In the genomic region with DNA sequence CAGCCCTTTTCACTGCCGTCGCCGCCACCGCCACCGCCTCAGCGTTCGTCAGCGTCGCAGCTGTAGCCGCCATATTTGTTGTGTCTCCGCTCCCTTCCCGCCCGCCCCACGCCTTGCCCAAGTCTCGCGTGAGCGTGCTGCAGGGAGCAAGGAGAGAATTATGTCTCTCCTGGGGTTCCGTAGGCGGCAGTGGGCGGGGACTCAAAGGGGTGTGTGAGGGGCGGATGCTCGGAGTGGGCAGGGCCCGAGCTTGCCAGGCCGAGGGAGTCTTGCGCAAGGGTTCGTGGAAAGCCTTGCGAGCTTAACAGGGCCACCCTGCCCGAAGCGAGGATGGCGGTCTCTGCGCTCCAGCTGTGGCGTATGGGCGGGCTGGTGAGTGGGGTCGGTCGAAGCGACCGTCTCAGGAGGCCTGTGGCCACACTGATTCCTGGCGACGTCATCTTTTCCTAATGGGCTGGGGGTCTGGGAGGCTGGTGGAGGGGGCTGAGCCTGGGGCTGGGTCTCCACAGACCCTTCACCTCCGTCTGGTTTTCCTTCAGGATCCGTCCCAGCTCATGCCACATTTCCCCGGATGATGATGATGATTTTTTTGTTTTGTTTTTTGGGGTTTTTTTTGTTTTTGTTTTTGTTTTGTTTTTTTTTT, we compare ENCODE assay signal across 8 mouse cellular contexts. TPM values are rescaled to one million over a fixed set of nuclear protein-coding genes. Genes with fewer than 3 reads are reported as not detected.
DNase-seq lines count a peak whose midpoint lies in the region; ATAC-seq and TF ChIP-seq lines count a peak whose summit lies in the region.

A gene (minus strand): TSS at position 106 of the 643 bp plus-strand sequence.
A gene (plus strand): TSS at position 186 of the 643 bp plus-strand sequence.

- peak within 1 kb of the TSS; percentile 85 for H3K27ac ChIP-seq in embryonic facial prominence, embryonic 13.5 days
- peak within 1 kb of the TSS; percentile 76 for H3K27ac ChIP-seq in kidney, adult 2 months (ENCODE audit: insufficient read depth, low read depth, low read length)
- H3K27ac ChIP-seq in limb, embryonic 12.5 days: peak within 1 kb of the TSS; percentile 78
- H3K27ac ChIP-seq in midbrain, embryonic 15.5 days: peak within 1 kb of the TSS; percentile 89
- H3K27ac ChIP-seq in spleen, adult 2 months (ENCODE audit: insufficient read depth, low read length): peak within 1 kb of the TSS; percentile 49; the same call in 1 of the 2 replicates

- TF ChIP-seq POLR2A in kidney, adult 2 months (IDR thresholded peaks at IDR 0.05; ENCODE audit: low read depth, low read length): peak; percentile 83
- TF ChIP-seq POLR2A in spleen, adult 2 months (IDR thresholded peaks at IDR 0.05; ENCODE audit: low read depth, low read length): peak; percentile 8

- no peaks in the 10 kb centered on the region for H3K27me3 ChIP-seq in embryonic facial prominence, embryonic 13.5 days
- no peaks in the 10 kb centered on the region for H3K27me3 ChIP-seq in kidney, adult 2 months (replicated peaks; ENCODE audit: control insufficient read depth, insufficient read depth, low read length)
- no peaks in the 10 kb centered on the region for H3K27me3 ChIP-seq in limb, embryonic 12.5 days
- no peaks in the 10 kb centered on the region for H3K27me3 ChIP-seq in midbrain, embryonic 15.5 days (replicated peaks)
- H3K27me3 ChIP-seq in spleen, adult 2 months (ENCODE audit: control insufficient read depth, insufficient read depth, low read length): no peaks in the 10 kb centered on the region

- no peaks in the 10 kb centered on the region for H3K36me3 ChIP-seq in embryonic facial prominence, embryonic 13.5 days
- H3K36me3 ChIP-seq in kidney, adult 2 months (ENCODE audit: control insufficient read depth, insufficient read depth, low read length): no peaks in the 10 kb centered on the region
- no peaks in the 10 kb centered on the region for H3K36me3 ChIP-seq in limb, embryonic 12.5 days
- H3K36me3 ChIP-seq in midbrain, embryonic 15.5 days (replicated peaks): no peaks in the 10 kb centered on the region
- no peaks in the 10 kb centered on the region for H3K36me3 ChIP-seq in spleen, adult 2 months (ENCODE audit: control insufficient read depth, insufficient read depth, low read length)

- WGBS in embryonic facial prominence, embryonic 13.5 days: under 1% methylated on average over 42 of the region's 42 CpGs
- under 1% methylated on average over 42 of the region's 42 CpGs for WGBS in kidney, adult 2 months
- WGBS in limb, embryonic 12.5 days: under 1% methylated on average over 42 of the region's 42 CpGs
- WGBS in midbrain, embryonic 15.5 days: under 1% methylated on average over 42 of the region's 42 CpGs
- WGBS in spleen, adult 2 months: under 1% methylated on average over 42 of the region's 42 CpGs

- H3K9ac ChIP-seq in embryonic facial prominence, embryonic 13.5 days: peak within 1 kb of the TSS; percentile 95
- peak within 1 kb of the TSS; percentile 94 for H3K9ac ChIP-seq in limb, embryonic 12.5 days (replicated peaks)
- peak within 1 kb of the TSS; percentile 95 for H3K9ac ChIP-seq in midbrain, embryonic 15.5 days

- ATAC-seq in embryonic facial prominence, embryonic 13.5 days (ENCODE audit: insufficient number of reproducible peaks, insufficient read depth, low FRiP score, low TSS enrichment, low read depth): peak; percentile 98
- peak; percentile 96 for ATAC-seq in limb, embryonic 12.5 days (ENCODE audit: insufficient number of reproducible peaks, insufficient read depth, low FRiP score, low TSS enrichment, low read depth)
- ATAC-seq in midbrain, embryonic 15.5 days (replicated peaks): peak; percentile 99

- peak within 1 kb of the TSS; percentile 98 for H3K4me3 ChIP-seq in embryonic facial prominence, embryonic 13.5 days
- peak within 1 kb of the TSS; percentile 85 for H3K4me3 ChIP-seq in kidney, adult 2 months (ENCODE audit: insufficient read depth, low read depth, low read length)
- peak within 1 kb of the TSS; percentile 92 for H3K4me3 ChIP-seq in limb, embryonic 12.5 days (replicated peaks)
- peak within 1 kb of the TSS; percentile 97 for H3K4me3 ChIP-seq in midbrain, embryonic 15.5 days
- peak within 1 kb of the TSS; percentile 86 for H3K4me3 ChIP-seq in spleen, adult 2 months (ENCODE audit: extremely low read depth, insufficient read depth, insufficient read length)

- H3K4me2 ChIP-seq in embryonic facial prominence, embryonic 13.5 days: peak within 1 kb of the TSS; percentile 86
- H3K4me2 ChIP-seq in limb, embryonic 12.5 days: peak within 1 kb of the TSS; percentile 70
- H3K4me2 ChIP-seq in midbrain, embryonic 15.5 days: peak within 1 kb of the TSS; percentile 72

- no peak for TF ChIP-seq CTCF in kidney, adult 2 months (conservative IDR thresholded peaks at IDR 0.05; ENCODE audit: insufficient read depth, insufficient read length, low read depth, low read length)
- TF ChIP-seq CTCF in spleen, adult 2 months (IDR thresholded peaks at IDR 0.05; ENCODE audit: extremely low read depth, insufficient read depth, insufficient read length, insufficient replicate concordance): no peak

- DNase-seq in 3134 (ENCODE audit: extremely low read depth, insufficient read length, low spot score): peak; percentile 97
- DNase-seq in adrenal gland, postnatal 36 days: peak; percentile 99 to 100
- peak; percentile 100 for DNase-seq in heart, adult 18-20 months
- DNase-seq in kidney, adult 2 months: peak; percentile 100
- peak; percentile 96 to 99 for DNase-seq in spleen, adult 2 months (ENCODE audit: low read depth in 1 of 2, low spot score in 2 of 2)

- no peaks in the 10 kb centered on the region for H3K9me3 ChIP-seq in embryonic facial prominence, embryonic 13.5 days
- no peaks in the 10 kb centered on the region for H3K9me3 ChIP-seq in limb, embryonic 12.5 days
- H3K9me3 ChIP-seq in midbrain, embryonic 15.5 days: no peaks in the 10 kb centered on the region

- H3K4me1 ChIP-seq in embryonic facial prominence, embryonic 13.5 days: peaks cover 22% of the 10 kb centered on the region
- H3K4me1 ChIP-seq in kidney, adult 2 months (ENCODE audit: control insufficient read depth, insufficient read depth, low read length): peaks cover 9% of the 10 kb centered on the region; the same call in 1 of the 2 replicates
- H3K4me1 ChIP-seq in limb, embryonic 12.5 days (replicated peaks): peaks cover 29% of the 10 kb centered on the region
- H3K4me1 ChIP-seq in midbrain, embryonic 15.5 days: peaks cover 39% of the 10 kb centered on the region
- H3K4me1 ChIP-seq in spleen, adult 2 months (ENCODE audit: control insufficient read depth, insufficient read depth, insufficient read length): peaks cover 7% of the 10 kb centered on the region

RNA-seq across cellular contexts. Expression of the first gene that starts in this region (rescaled TPM):
- total RNA-seq in adrenal gland, postnatal 36 days (2021): 10 to 100 TPM; 28.6 to 32.7 TPM
- polyA plus RNA-seq in embryonic facial prominence, embryonic 13.5 days (2015; fragmentation: Nextera tagmentation; extraction: Ambion mirVana): 14.3 and 15.6 TPM in 2 replicates
- total RNA-seq in heart, adult 18-20 months (2021): 10 to 100 TPM; 29.2 to 37.8 TPM
- 7.5 and 10.3 TPM in 2 replicates for polyA plus RNA-seq in kidney, adult 2 months (2012; rRNA removed)
- polyA plus RNA-seq in limb, embryonic 12.5 days (2016; fragmentation: Nextera tagmentation; extraction: Ambion mirVana): 18.0 and 19.3 TPM in 2 replicates
- polyA plus RNA-seq in midbrain, embryonic 15.5 days (2015; fragmentation: Nextera tagmentation; extraction: Ambion mirVana): 10.1 and 12.5 TPM in 2 replicates
- 7.2 and 9.8 TPM in 2 replicates for polyA plus RNA-seq in spleen, adult 2 months (2012; rRNA removed)

RNA-seq across cellular contexts. Expression of the second gene that starts in this region (rescaled TPM):
- total RNA-seq in adrenal gland, postnatal 36 days (2021): 100 to 1,000 TPM; 240 to 608 TPM
- 105 and 141 TPM in 2 replicates for polyA plus RNA-seq in embryonic facial prominence, embryonic 13.5 days (2015; fragmentation: Nextera tagmentation; extraction: Ambion mirVana)
- 100 to 1,000 TPM; 223 to 272 TPM for total RNA-seq in heart, adult 18-20 months (2021)
- 23.2 and 30.9 TPM in 2 replicates for polyA plus RNA-seq in kidney, adult 2 months (2012; rRNA removed)
- 83.0 and 84.0 TPM in 2 replicates for polyA plus RNA-seq in limb, embryonic 12.5 days (2016; fragmentation: Nextera tagmentation; extraction: Ambion mirVana)
- 107 and 110 TPM in 2 replicates for polyA plus RNA-seq in midbrain, embryonic 15.5 days (2015; fragmentation: Nextera tagmentation; extraction: Ambion mirVana)
- 2.2 and 2.3 TPM in 2 replicates for polyA plus RNA-seq in spleen, adult 2 months (2012; rRNA removed)

Comparison
In these comparisons a context has a peak if more than half of its experiments do, and no peak if none do; other contexts are left out.
1. Peak in every context shown above with its lines: DNase-seq, ATAC-seq, H3K4me3 ChIP-seq and H3K27ac ChIP-seq.